7 mouse cellular contexts compared by ENCODE assay signal in the genomic region with DNA sequence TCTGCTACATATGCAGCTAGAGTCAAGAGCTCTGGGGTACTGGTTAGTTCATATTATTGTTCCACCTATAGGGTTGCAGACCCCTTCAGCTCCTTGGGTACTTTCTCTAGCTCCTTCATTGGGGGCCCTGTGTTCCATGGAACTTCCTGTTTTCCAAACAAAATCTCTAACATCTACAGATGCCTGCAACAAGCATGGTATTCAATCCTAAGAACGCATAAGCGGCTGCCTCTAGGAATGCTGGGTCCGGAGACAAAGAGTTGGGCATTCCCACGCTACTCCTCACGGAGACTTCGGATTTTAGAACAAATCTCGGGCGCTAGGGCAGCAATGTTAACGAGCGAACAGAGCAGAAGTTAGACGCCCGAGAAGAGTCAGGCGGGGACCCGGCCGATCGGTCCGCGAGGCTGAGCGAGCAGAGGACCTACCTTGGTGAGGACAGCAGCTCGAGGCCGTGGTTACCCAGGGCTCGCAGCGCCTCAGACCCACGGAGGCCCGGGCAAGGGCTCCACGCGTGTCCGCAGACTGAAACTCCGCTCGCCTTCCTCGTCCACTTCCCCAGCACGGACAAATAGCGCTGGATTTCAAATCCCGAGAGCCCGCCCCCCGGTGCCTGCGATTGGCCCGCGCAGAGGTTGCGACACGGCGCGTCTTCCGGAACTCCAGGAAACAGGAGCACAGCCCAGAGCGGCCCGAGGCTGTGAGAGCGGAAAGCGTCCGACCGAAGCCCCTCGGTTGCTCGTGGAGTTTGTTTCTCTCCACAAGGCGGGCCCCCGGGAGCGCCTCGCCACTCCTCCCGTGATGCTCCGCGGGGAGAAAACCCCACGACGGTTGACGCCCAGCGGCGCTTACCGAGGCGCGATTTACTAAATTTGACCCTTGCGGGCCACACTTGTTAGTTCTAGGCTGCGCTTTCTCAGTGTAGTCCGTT. TPM values are rescaled to one million over a fixed set of nuclear protein-coding genes. Genes with fewer than 3 reads are reported as not detected.
A peak's percentile ranks its signal among the peaks of the same experiment; 100 is the strongest.
DNase-seq lines count a peak whose midpoint lies in the region; ATAC-seq lines count a peak whose summit lies in the region.

A gene (minus strand): TSS at position 584 of the 931 bp plus-strand sequence.

- H3K4me1 ChIP-seq in embryonic facial prominence, embryonic 12.5 days: peaks cover 14% of the 10 kb centered on the region
- H3K4me1 ChIP-seq in limb, embryonic 11.5 days (ENCODE audit: control insufficient read depth, insufficient read depth, low read length): peaks cover 9% of the 10 kb centered on the region; the same call in 1 of the 2 replicates
- no peaks in the 10 kb centered on the region for H3K4me1 ChIP-seq in midbrain, embryonic 14.5 days (ENCODE audit: control insufficient read depth, insufficient read depth, low read length)

- peak within 1 kb of the TSS; percentile 88 for H3K4me3 ChIP-seq in embryonic facial prominence, embryonic 12.5 days
- peak within 1 kb of the TSS; percentile 61 for H3K4me3 ChIP-seq in limb, embryonic 11.5 days (ENCODE audit: low read depth, low read length)
- peak within 1 kb of the TSS; percentile 72 for H3K4me3 ChIP-seq in midbrain, embryonic 14.5 days (replicated peaks; ENCODE audit: low read depth, low read length)

- peak within 1 kb of the TSS; percentile 55 for H3K4me2 ChIP-seq in embryonic facial prominence, embryonic 12.5 days (replicated peaks)
- peak within 1 kb of the TSS; percentile 32; the same call in 1 of the 2 replicates for H3K4me2 ChIP-seq in limb, embryonic 11.5 days (ENCODE audit: low read depth, severe bottlenecking)
- peak within 1 kb of the TSS; percentile 75 for H3K4me2 ChIP-seq in midbrain, embryonic 14.5 days (ENCODE audit: low read length)

- peak within 1 kb of the TSS; percentile 92 for H3K27ac ChIP-seq in embryonic facial prominence, embryonic 12.5 days
- H3K27ac ChIP-seq in limb, embryonic 11.5 days (replicated peaks; ENCODE audit: low read depth, low read length): peak within 1 kb of the TSS; percentile 72
- peak within 1 kb of the TSS; percentile 91 for H3K27ac ChIP-seq in midbrain, embryonic 14.5 days (replicated peaks; ENCODE audit: low read depth, low read length)

- ATAC-seq in embryonic facial prominence, embryonic 12.5 days (ENCODE audit: insufficient number of reproducible peaks, insufficient read depth, low FRiP score, low TSS enrichment): peak; percentile 98
- ATAC-seq in limb, embryonic 11.5 days (ENCODE audit: insufficient number of reproducible peaks, low FRiP score, low TSS enrichment, low read depth): peak; percentile 97
- ATAC-seq in midbrain, embryonic 14.5 days (ENCODE audit: low FRiP score, low TSS enrichment): peak; percentile 99

- peaks cover 4% of the 10 kb centered on the region; the same call in 1 of the 2 replicates for H3K9me3 ChIP-seq in embryonic facial prominence, embryonic 12.5 days
- no peaks in the 10 kb centered on the region for H3K9me3 ChIP-seq in limb, embryonic 11.5 days (ENCODE audit: control insufficient read depth, low read length)
- no peaks in the 10 kb centered on the region for H3K9me3 ChIP-seq in midbrain, embryonic 14.5 days (ENCODE audit: control insufficient read depth, low read length)

- H3K27me3 ChIP-seq in embryonic facial prominence, embryonic 12.5 days: no peaks in the 10 kb centered on the region
- H3K27me3 ChIP-seq in limb, embryonic 11.5 days (ENCODE audit: control insufficient read depth, insufficient read depth, low read length): no peaks in the 10 kb centered on the region
- no peaks in the 10 kb centered on the region for H3K27me3 ChIP-seq in midbrain, embryonic 14.5 days (ENCODE audit: control insufficient read depth, insufficient read depth, low read length)

- WGBS in embryonic facial prominence, embryonic 12.5 days: under 1% methylated on average over 70 of the region's 70 CpGs
- WGBS in limb, embryonic 11.5 days: under 1% methylated on average over 70 of the region's 70 CpGs
- 0% methylated on average over 70 of the region's 70 CpGs for WGBS in midbrain, embryonic 14.5 days

- H3K36me3 ChIP-seq in embryonic facial prominence, embryonic 12.5 days: no peaks in the 10 kb centered on the region
- H3K36me3 ChIP-seq in limb, embryonic 11.5 days (ENCODE audit: control insufficient read depth, insufficient read depth, low read length): no peaks in the 10 kb centered on the region
- no peaks in the 10 kb centered on the region for H3K36me3 ChIP-seq in midbrain, embryonic 14.5 days (ENCODE audit: control insufficient read depth, insufficient read depth, low read length)

- DNase-seq in adrenal gland, postnatal 25 days: peak; percentile 94
- DNase-seq in heart, adult 11 months: peak; percentile 100
- DNase-seq in kidney, adult 18-20 months: peak; percentile 94
- DNase-seq in limb, embryonic 11.5 days (ENCODE audit: low spot score): peak; percentile 96
- peak; percentile 96 for DNase-seq in midbrain, embryonic 14.5 days
- peak; percentile 91 to 95 for DNase-seq in spleen, adult 18-20 months

- H3K9ac ChIP-seq in embryonic facial prominence, embryonic 12.5 days: peak within 1 kb of the TSS; percentile 70
- peak within 1 kb of the TSS; percentile 79 for H3K9ac ChIP-seq in limb, embryonic 11.5 days (ENCODE audit: low read length)
- H3K9ac ChIP-seq in midbrain, embryonic 14.5 days (replicated peaks; ENCODE audit: low read length): peak within 1 kb of the TSS; percentile 59

RNA-seq across cellular contexts. Expression of the gene that starts here (rescaled TPM):
- 2.0 and 3.4 TPM in 2 replicates for total RNA-seq in adrenal gland, postnatal 25 days (2021)
- 72.3 and 74.0 TPM in 2 replicates for polyA plus RNA-seq in embryonic facial prominence, embryonic 12.5 days (2016; fragmentation: Nextera tagmentation; extraction: Ambion mirVana)
- 80.3 and 86.8 TPM in 2 replicates for polyA plus RNA-seq in limb, embryonic 11.5 days (2014; fragmentation: Nextera tagmentation; extraction: Ambion mirVana)
- polyA plus RNA-seq in midbrain, embryonic 14.5 days (2014; fragmentation: Nextera tagmentation; extraction: Ambion mirVana): 7.3 and 16.6 TPM in 2 replicates

Comparison
In these comparisons a context has a peak if more than half of its experiments do, and no peak if none do; other contexts are left out.
1. Peak in every context shown above with its lines: DNase-seq, ATAC-seq, H3K4me3 ChIP-seq and H3K27ac ChIP-seq.